15 mouse cellular contexts compared by ENCODE assay signal in the genomic region with DNA sequence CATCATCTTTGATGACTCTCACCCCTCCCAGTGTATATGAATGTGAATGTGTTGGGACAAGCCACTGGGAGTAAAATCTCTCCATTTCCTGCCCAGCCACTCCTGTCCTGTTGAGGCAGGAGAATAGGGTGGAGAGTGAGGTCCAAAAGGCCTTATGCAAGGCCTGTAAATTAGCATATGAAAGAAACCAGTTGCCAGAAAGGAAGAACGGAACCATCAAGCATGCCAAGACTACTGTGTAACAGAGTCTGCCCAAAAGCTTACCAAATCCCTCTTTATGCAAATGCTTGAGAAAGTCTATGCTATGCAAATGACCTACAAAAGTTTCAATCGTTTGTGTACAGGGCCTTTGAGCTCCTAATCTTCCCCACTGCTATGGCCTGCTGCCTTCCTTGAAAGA.
A peak's percentile ranks its signal among the peaks of the same experiment; 100 is the strongest.
DNase-seq lines count a peak whose midpoint lies in the region; ATAC-seq and TF ChIP-seq lines count a peak whose summit lies in the region.
"Had no signal": no experiment of that assay in that cellular context is flagged by ENCODE, and none has a peak within 500 bp of the region (broad histone marks: within the 10 kb centered on the region; RNA-seq: fewer than 3 reads in every experiment).

No protein-coding gene starts in this region.

- H3K27me3 ChIP-seq in liver, adult 2 months (ENCODE audit: control insufficient read depth, insufficient read depth, low read length), result no peaks in the 10 kb centered on the region
- no peaks in the 10 kb centered on the region for H3K27me3 ChIP-seq in liver, embryonic 11.5 days (replicated peaks; ENCODE audit: control insufficient read depth, insufficient read depth, low read length)
- H3K27me3 ChIP-seq in hindbrain, embryonic 13.5 days, result no peaks in the 10 kb centered on the region
- no peaks in the 10 kb centered on the region for H3K27me3 ChIP-seq in neural tube, embryonic 15.5 days (replicated peaks)
- H3K27me3 ChIP-seq in intestine, embryonic 15.5 days (replicated peaks), result no peaks in the 10 kb centered on the region
- H3K27me3 ChIP-seq: limb, embryonic 15.5 days had no signal

- no peaks in the 10 kb centered on the region for H3K79me2 ChIP-seq in liver, adult 2 months (ENCODE audit: control insufficient read depth, insufficient read depth, low read length)

- no peak for TF ChIP-seq CTCF in liver, adult 2 months (IDR thresholded peaks at IDR 0.05; ENCODE audit: low read depth, low read length)

- WGBS in liver, adult 2 months, result 68% methylated on average over 2 of the region's 2 CpGs
- WGBS in liver, embryonic 11.5 days, result 79% methylated on average over 2 of the region's 2 CpGs
- WGBS in hindbrain, embryonic 13.5 days, result 30% methylated on average over 2 of the region's 2 CpGs
- 26% methylated on average over 2 of the region's 2 CpGs for WGBS in neural tube, embryonic 15.5 days
- WGBS in intestine, embryonic 15.5 days, result 86% methylated on average over 2 of the region's 2 CpGs

- no peaks in the 10 kb centered on the region for H3K36me3 ChIP-seq in liver, adult 2 months (ENCODE audit: control insufficient read depth, insufficient read depth, low read length)
- H3K36me3 ChIP-seq in liver, embryonic 11.5 days (ENCODE audit: control insufficient read depth, insufficient read depth, low read length), result no peaks in the 10 kb centered on the region
- H3K36me3 ChIP-seq in hindbrain, embryonic 13.5 days, result no peaks in the 10 kb centered on the region
- no peaks in the 10 kb centered on the region for H3K36me3 ChIP-seq in neural tube, embryonic 15.5 days
- no peaks in the 10 kb centered on the region for H3K36me3 ChIP-seq in intestine, embryonic 15.5 days
- H3K36me3 ChIP-seq: limb, embryonic 15.5 days had no signal

- TF ChIP-seq POLR2A in liver, adult 2 months (IDR thresholded peaks at IDR 0.05; ENCODE audit: extremely low read depth, insufficient read depth, low read length), result no peak

- H3K9ac ChIP-seq in liver, adult 2 months (ENCODE audit: low read depth, low read length), result no peak overlapping the region
- H3K9ac ChIP-seq in liver, embryonic 11.5 days (ENCODE audit: low read depth, low read length), result no peak overlapping the region
- H3K9ac ChIP-seq in hindbrain, embryonic 13.5 days, result no peak overlapping the region
- no peak overlapping the region for H3K9ac ChIP-seq in neural tube, embryonic 15.5 days (replicated peaks)
- H3K9ac ChIP-seq in intestine, embryonic 15.5 days, result no peak overlapping the region
- H3K9ac ChIP-seq: limb, embryonic 15.5 days had no signal

- H3K4me2 ChIP-seq in liver, embryonic 11.5 days, result no peak overlapping the region
- H3K4me2 ChIP-seq in hindbrain, embryonic 13.5 days, result no peak overlapping the region
- H3K4me2 ChIP-seq in neural tube, embryonic 15.5 days, result no peak overlapping the region
- H3K4me2 ChIP-seq in intestine, embryonic 15.5 days (replicated peaks), result no peak overlapping the region
- H3K4me2 ChIP-seq: limb, embryonic 15.5 days had no signal

- H3K9me3 ChIP-seq in liver, embryonic 11.5 days (ENCODE audit: control insufficient read depth, low read length), result no peaks in the 10 kb centered on the region
- no peaks in the 10 kb centered on the region for H3K9me3 ChIP-seq in hindbrain, embryonic 13.5 days
- H3K9me3 ChIP-seq in neural tube, embryonic 15.5 days (replicated peaks), result no peaks in the 10 kb centered on the region
- no peaks in the 10 kb centered on the region for H3K9me3 ChIP-seq in intestine, embryonic 15.5 days
- H3K9me3 ChIP-seq: limb, embryonic 15.5 days had no signal

- no peak overlapping the region for H3K4me3 ChIP-seq in liver, adult 2 months (ENCODE audit: insufficient read depth, low read depth, low read length)
- H3K4me3 ChIP-seq in liver, embryonic 11.5 days (ENCODE audit: low read depth, low read length), result no peak overlapping the region
- no peak overlapping the region for H3K4me3 ChIP-seq in hindbrain, embryonic 13.5 days
- no peak overlapping the region for H3K4me3 ChIP-seq in neural tube, embryonic 15.5 days (replicated peaks)
- no peak overlapping the region for H3K4me3 ChIP-seq in intestine, embryonic 15.5 days (replicated peaks)
- H3K4me3 ChIP-seq: erythroblast, embryonic 14.5 days; limb, embryonic 15.5 days had no signal

- H3K4me1 ChIP-seq in liver, adult 2 months (ENCODE audit: control insufficient read depth, insufficient read depth, low read length), result no peaks in the 10 kb centered on the region
- no peaks in the 10 kb centered on the region for H3K4me1 ChIP-seq in liver, embryonic 11.5 days (replicated peaks; ENCODE audit: control insufficient read depth, insufficient read depth, low read length)
- no peaks in the 10 kb centered on the region for H3K4me1 ChIP-seq in hindbrain, embryonic 13.5 days (replicated peaks)
- no peaks in the 10 kb centered on the region for H3K4me1 ChIP-seq in neural tube, embryonic 15.5 days
- no peaks in the 10 kb centered on the region for H3K4me1 ChIP-seq in intestine, embryonic 15.5 days (replicated peaks)
- H3K4me1 ChIP-seq: limb, embryonic 15.5 days had no signal

- no peak overlapping the region for H3K27ac ChIP-seq in liver, adult 2 months (replicated peaks; ENCODE audit: insufficient read depth, low read depth, low read length)
- H3K27ac ChIP-seq in liver, embryonic 11.5 days (ENCODE audit: low read depth, low read length), result no peak overlapping the region
- no peak overlapping the region for H3K27ac ChIP-seq in hindbrain, embryonic 13.5 days
- H3K27ac ChIP-seq in neural tube, embryonic 15.5 days (replicated peaks), result no peak overlapping the region
- H3K27ac ChIP-seq in intestine, embryonic 15.5 days, result no peak overlapping the region
- H3K27ac ChIP-seq: limb, embryonic 15.5 days had no signal

- intact Hi-C loops in gastrocnemius, postnatal 14 days (cut with DNase I; ENCODE audit: low total_unique reads), result no loop called here

- ATAC-seq in liver, embryonic 11.5 days (replicated peaks; ENCODE audit: low FRiP score), result no peak
- ATAC-seq in hindbrain, embryonic 13.5 days (ENCODE audit: low FRiP score), result peak; percentile 74
- peak; percentile 61 for ATAC-seq in neural tube, embryonic 15.5 days (ENCODE audit: low FRiP score)
- ATAC-seq in intestine, embryonic 15.5 days, result no peak
- ATAC-seq: intestine, postnatal 0 days had no signal

- peak; percentile 23 for DNase-seq in liver, adult 2 months (ENCODE audit: extremely low read depth, low read depth, low spot score)
- DNase-seq in liver, embryonic 11.5 days (ENCODE audit: low spot score), result no peak
- peak; percentile 64 for DNase-seq in brain, embryonic 18.5 days (ENCODE audit: low read depth, low spot score)
- no peak for DNase-seq in kidney, postnatal 14 days
- no peak for DNase-seq in gastrocnemius, postnatal 14 days
- DNase-seq: adrenal gland, adult 2 months; lung, postnatal 14 days; right cerebral cortex, postnatal 4 days; thymus, adult 2 months had no signal

Comparison
In these comparisons a context has a peak if more than half of its experiments do, and no peak if none do; other contexts are left out.
1. DNase-seq: peak in liver, adult 2 months (single experiment) and brain, embryonic 18.5 days (single experiment); none in liver, embryonic 11.5 days (single experiment), kidney, postnatal 14 days (single experiment) and gastrocnemius, postnatal 14 days (single experiment).
2. ATAC-seq: peak in hindbrain, embryonic 13.5 days (single experiment) and neural tube, embryonic 15.5 days (single experiment); none in liver, embryonic 11.5 days (single experiment) and intestine, embryonic 15.5 days (single experiment).